Mouse (Mus musculus): ENCODE data around the gene Tmem212.
"Not testable (repeated sequence)": the region's sequence is repeated elsewhere in the genome, so short reads cannot be mapped to it uniquely, and the experiment has no call there.

Gene Tmem212

GRCm38 (mm10) chr3:27896318-27896892, at the start of gene Tmem212:
Gene Tmem212 (minus strand): TSS chr3:27896368.
- DNase-seq (ENCODE audit: extremely low spot score): no peak

DNA sequence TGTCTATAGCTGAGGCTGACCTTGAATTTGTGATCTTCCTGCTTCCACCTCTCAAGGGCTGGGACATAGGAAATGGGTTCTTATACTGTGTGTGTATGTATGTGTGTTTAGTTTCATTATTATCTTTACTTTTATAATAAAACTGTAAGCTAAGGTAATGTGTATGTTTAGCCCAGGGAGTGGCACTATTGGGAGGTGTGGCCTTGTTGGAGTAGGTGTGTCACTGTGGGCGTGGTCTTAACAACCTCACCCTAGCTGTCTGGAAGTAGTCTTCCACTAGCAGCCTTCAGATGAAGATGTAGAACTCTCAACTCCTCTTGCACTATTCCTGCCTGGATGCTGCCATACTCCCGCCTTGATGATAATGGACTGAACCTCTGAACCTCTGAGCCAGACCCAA, 49.2 kb upstream of the Tmem212 start:
- DNase-seq (ENCODE audit: extremely low spot score): not testable (repeated sequence)

DNA sequence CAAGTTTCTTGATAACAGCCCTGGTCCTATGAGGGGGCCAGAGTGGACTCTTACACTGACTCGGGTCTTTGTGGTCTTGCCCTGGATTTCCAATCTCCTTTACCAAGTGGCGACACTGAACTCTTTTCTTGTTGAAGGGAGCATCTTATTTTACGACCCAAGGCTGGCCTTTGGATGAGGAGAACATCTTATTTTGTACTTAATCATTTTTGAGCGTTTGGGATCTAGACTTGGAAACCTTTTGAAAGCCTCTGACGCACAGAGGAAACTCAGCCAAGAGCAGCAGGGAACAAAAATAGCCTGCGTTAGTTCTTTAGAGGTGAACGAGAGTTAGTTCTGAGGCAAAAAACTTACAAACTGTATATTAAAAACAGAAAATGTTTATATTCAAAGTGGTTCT, 46.8 kb upstream of the Tmem212 start:
- no peak for DNase-seq (ENCODE audit: extremely low spot score)

DNA sequence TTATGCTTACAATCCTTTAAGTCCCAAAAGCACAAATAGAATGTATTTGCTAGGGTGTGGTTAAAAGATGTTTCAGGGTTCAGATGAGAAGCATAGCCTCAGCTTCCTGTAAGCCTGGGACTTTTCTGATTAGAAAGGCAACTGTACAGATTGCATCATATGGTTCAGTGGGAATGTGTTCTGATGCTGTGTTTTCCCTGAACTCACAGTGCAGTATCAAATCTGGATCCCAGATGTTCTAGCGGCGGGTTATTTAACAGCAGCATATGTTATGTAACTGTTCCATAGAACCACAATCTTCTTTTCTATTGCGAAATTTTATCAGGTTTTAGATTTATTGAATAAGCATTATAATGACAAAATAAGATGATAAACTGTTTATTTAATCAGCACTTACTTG, 45.5 kb upstream of the Tmem212 start:
- no peak for DNase-seq (ENCODE audit: extremely low spot score)

DNA sequence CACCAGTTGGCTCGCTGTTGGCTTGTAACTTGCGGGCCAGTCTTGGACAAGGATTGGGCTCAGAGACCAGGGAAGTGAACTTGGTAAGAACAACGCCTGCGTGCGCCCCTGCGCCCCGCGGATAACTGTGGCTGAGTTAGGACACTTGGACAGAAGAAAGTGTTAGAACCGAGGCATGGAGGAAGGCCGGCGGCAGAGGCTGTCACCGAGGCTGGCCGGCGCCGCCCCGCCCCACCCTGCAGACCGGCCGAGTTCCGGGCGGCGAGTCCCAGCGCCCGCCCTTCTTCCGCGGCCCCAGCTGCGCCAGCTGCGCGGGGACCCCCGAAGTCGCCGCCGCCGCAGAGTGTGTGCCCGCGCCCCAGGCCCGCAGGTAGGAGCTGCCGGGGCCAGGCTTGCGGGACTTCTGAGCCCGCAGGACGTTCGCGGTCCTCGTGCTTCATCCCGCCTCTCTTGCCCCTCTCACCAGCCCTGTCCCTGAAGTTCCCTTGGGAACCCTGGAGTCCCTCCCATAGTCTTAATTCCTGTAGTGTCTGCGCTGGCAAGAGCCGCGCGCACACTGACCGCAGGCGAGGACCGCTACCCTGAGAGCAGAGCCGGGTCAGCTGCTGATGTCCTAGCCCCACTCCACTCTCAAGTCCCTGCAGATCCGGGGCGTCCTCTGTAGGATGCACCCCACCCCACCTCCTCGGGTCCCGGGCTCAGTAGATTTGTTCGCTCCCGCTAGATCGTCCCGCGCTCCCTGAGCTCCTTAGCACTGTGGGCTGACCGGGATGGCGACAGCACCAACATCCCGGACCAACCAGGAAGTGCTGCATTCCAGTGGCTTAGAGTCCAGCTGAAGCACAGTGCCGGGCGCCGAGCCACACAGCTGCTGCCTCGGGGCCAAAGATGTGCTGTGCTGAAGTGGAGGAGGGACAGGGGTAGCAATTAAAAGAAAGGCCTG, 42.5 kb upstream of the Tmem212 start, which contains the start of gene Pld1:
TSS of gene Pld1 (plus strand) at position 315 of the 943 bp plus-strand sequence.
- peak; percentile 75 for DNase-seq (ENCODE audit: extremely low spot score)

- DNase-seq (ENCODE audit: extremely low spot score): no peak
Measured at GRCm38 (mm10) chr3:27937144-27938110, 41.3 kb upstream of the Tmem212 start.

- no peak for DNase-seq (ENCODE audit: extremely low spot score)
Measured at GRCm38 (mm10) chr3:27936731-27937130, 40.6 kb upstream of the Tmem212 start.

- no peak for DNase-seq (ENCODE audit: extremely low spot score)
Measured at GRCm38 (mm10) chr3:27935644-27936043, 39.5 kb upstream of the Tmem212 start.

- no peak for DNase-seq (ENCODE audit: extremely low spot score)
Measured at GRCm38 (mm10) chr3:27932391-27932790, 36.2 kb upstream of the Tmem212 start.

GRCm38 (mm10) chr3:27929219-27929618, 33.1 kb upstream of the Tmem212 start:
- no peak for DNase-seq (ENCODE audit: extremely low spot score)

GRCm38 (mm10) chr3:27924037-27924436, 27.9 kb upstream of the Tmem212 start:
- no peak for DNase-seq (ENCODE audit: extremely low spot score)

- no peak for DNase-seq (ENCODE audit: extremely low spot score)
Measured at GRCm38 (mm10) chr3:27921268-27922020, 25.3 kb upstream of the Tmem212 start.

- DNase-seq (ENCODE audit: extremely low spot score): no peak
Measured at GRCm38 (mm10) chr3:27918656-27919436, 22.7 kb upstream of the Tmem212 start.

GRCm38 (mm10) chr3:27909016-27909415, 12.8 kb upstream of the Tmem212 start:
- no peak for DNase-seq (ENCODE audit: extremely low spot score)

- no peak for DNase-seq (ENCODE audit: extremely low spot score)
Measured at GRCm38 (mm10) chr3:27908316-27908715, 12.1 kb upstream of the Tmem212 start.

GRCm38 (mm10) chr3:27907301-27907700, 11.1 kb upstream of the Tmem212 start:
- DNase-seq (ENCODE audit: extremely low spot score): no peak

DNA sequence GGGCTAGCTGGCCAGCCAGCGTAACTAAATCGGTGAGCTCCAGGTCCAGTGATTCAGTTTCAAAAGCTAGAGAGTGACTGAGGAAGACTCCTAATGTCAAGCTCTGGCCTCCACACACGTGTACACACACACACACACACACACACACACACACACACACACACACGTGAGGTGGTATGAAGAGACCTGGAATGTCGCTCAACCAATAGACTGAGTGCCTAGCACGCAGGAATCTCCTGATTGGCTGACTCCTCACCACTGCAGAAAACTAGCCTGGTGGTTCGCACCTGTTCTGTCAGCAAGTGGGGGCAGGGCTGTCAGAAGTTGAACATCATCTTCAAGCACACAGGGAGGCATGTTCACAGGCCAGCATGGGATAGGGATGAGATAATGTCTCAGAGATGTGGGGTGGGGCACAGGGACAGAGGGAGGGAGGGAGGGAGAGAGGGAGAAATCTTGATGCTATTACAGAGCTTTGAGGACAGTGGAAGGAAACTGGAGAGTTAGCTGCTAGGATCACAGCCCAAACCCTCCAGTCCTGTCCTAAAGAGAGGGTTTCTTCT, 10.6 kb upstream of the Tmem212 start:
- no peak for DNase-seq (ENCODE audit: extremely low spot score)

- no peak for DNase-seq (ENCODE audit: extremely low spot score)
Measured at GRCm38 (mm10) chr3:27904659-27905330, 8.6 kb upstream of the Tmem212 start.

GRCm38 (mm10) chr3:27901846-27902245, 5.7 kb upstream of the Tmem212 start:
- no peak for DNase-seq (ENCODE audit: extremely low spot score)

Data from embryo, embryonic 9.5 days (tissue).